30 mouse cellular contexts compared by ENCODE assay signal in genomic region chr16:31553361-31554146, GRCm38 (mm10).
A peak's percentile ranks its signal among the peaks of the same experiment; 100 is the strongest.
DNase-seq lines count a peak whose midpoint lies in the region; ATAC-seq and TF ChIP-seq lines count a peak whose summit lies in the region.
"Had no signal": no experiment of that assay in that cellular context is flagged by ENCODE, and none has a peak within 500 bp of the region (broad histone marks: within the 10 kb centered on the region; RNA-seq: fewer than 3 reads in every experiment).

No protein-coding gene starts in this region.

- no peak overlapping the region for H3K27ac ChIP-seq in embryonic facial prominence, embryonic 15.5 days (replicated peaks)
- no peak overlapping the region; the same call in 1 of the 2 replicates for H3K27ac ChIP-seq in embryonic facial prominence, embryonic 10.5 days (replicated peaks)
- no peak overlapping the region for H3K27ac ChIP-seq in liver, embryonic 15.5 days (replicated peaks)
- H3K27ac ChIP-seq in intestine, postnatal 0 days (ENCODE audit: low read depth, low read length): no peak overlapping the region
- H3K27ac ChIP-seq: embryonic facial prominence, embryonic 13.5 days; forebrain, embryonic 13.5 days; heart, embryonic 10.5 days; heart, embryonic 15.5 days; kidney, postnatal 0 days; limb, embryonic 13.5 days had no signal

- no peak for DNase-seq in embryonic facial prominence, embryonic 10.5 days (ENCODE audit: low spot score)
- DNase-seq in c-Kit-positive CD71-positive TER-119-positive erythroid progenitor cells, embryonic 14.5 days (ENCODE audit: low spot score): peak; percentile 25
- DNase-seq in lung, postnatal 36 days: no peak
- DNase-seq in adrenal gland, adult 8-10 months: no peak
- DNase-seq: adrenal gland, postnatal 25 days; cerebellum, adult 11 months; cerebellum, adult 9-11 months; embryo, embryonic 11 days; gastrocnemius, postnatal 25 days; heart, adult 11 months; kidney, adult 8-10 months; layer of hippocampus, adult 9-11 months; lung, adult 2 months; lung, postnatal 10 days; right cerebral cortex, postnatal 25 days; thymus, postnatal 14 days had no signal

- WGBS in embryonic facial prominence, embryonic 15.5 days: 66% methylated on average over 8 of the region's 8 CpGs
- WGBS in embryonic facial prominence, embryonic 10.5 days: 77% methylated on average over 8 of the region's 8 CpGs
- 45% methylated on average over 8 of the region's 8 CpGs for WGBS in liver, embryonic 15.5 days (ENCODE audit: insufficient replicate concordance)
- 80% methylated on average over 8 of the region's 8 CpGs for WGBS in intestine, postnatal 0 days

- no peaks in the 10 kb centered on the region for H3K9me3 ChIP-seq in embryonic facial prominence, embryonic 15.5 days (replicated peaks)
- no peaks in the 10 kb centered on the region for H3K9me3 ChIP-seq in embryonic facial prominence, embryonic 10.5 days
- H3K9me3 ChIP-seq in liver, embryonic 15.5 days (replicated peaks): no peaks in the 10 kb centered on the region
- no peaks in the 10 kb centered on the region for H3K9me3 ChIP-seq in intestine, postnatal 0 days (ENCODE audit: control insufficient read depth)
- H3K9me3 ChIP-seq: embryonic facial prominence, embryonic 13.5 days; forebrain, embryonic 13.5 days; heart, embryonic 10.5 days; heart, embryonic 15.5 days; limb, embryonic 13.5 days had no signal

- TF ChIP-seq CTCF in intestine, postnatal 0 days (IDR thresholded peaks at IDR 0.05; ENCODE audit: low read depth): no peak

- H3K4me1 ChIP-seq in embryonic facial prominence, embryonic 15.5 days: peaks cover 18% of the 10 kb centered on the region
- peaks cover 42% of the 10 kb centered on the region for H3K4me1 ChIP-seq in embryonic facial prominence, embryonic 10.5 days
- peaks cover 35% of the 10 kb centered on the region for H3K4me1 ChIP-seq in liver, embryonic 15.5 days (replicated peaks)
- H3K4me1 ChIP-seq in intestine, postnatal 0 days (replicated peaks; ENCODE audit: control insufficient read depth, insufficient read depth, low read length): no peaks in the 10 kb centered on the region

- H3K27me3 ChIP-seq in embryonic facial prominence, embryonic 15.5 days: no peaks in the 10 kb centered on the region
- H3K27me3 ChIP-seq in embryonic facial prominence, embryonic 10.5 days (replicated peaks; ENCODE audit: low read depth, poor library complexity, severe bottlenecking): 0 out of 2 replicates have a peak, but pooled peaks cover 6% of the 10 kb centered on the region
- peaks cover 7% of the 10 kb centered on the region for H3K27me3 ChIP-seq in liver, embryonic 15.5 days
- no peaks in the 10 kb centered on the region for H3K27me3 ChIP-seq in intestine, postnatal 0 days (replicated peaks; ENCODE audit: control insufficient read depth, insufficient read depth, low read length)
- H3K27me3 ChIP-seq: embryonic facial prominence, embryonic 13.5 days; forebrain, embryonic 13.5 days; heart, embryonic 15.5 days; limb, embryonic 13.5 days; Patski had no signal

- no peak overlapping the region for H3K4me2 ChIP-seq in embryonic facial prominence, embryonic 15.5 days (replicated peaks)
- no peak overlapping the region for H3K4me2 ChIP-seq in liver, embryonic 15.5 days
- H3K4me2 ChIP-seq in intestine, postnatal 0 days (replicated peaks; ENCODE audit: low read depth): no peak overlapping the region
- H3K4me2 ChIP-seq: embryonic facial prominence, embryonic 13.5 days; forebrain, embryonic 13.5 days; heart, embryonic 15.5 days; limb, embryonic 13.5 days; midbrain, embryonic 11.5 days had no signal

- no peak overlapping the region for H3K9ac ChIP-seq in embryonic facial prominence, embryonic 15.5 days
- no peak overlapping the region for H3K9ac ChIP-seq in liver, embryonic 15.5 days
- H3K9ac ChIP-seq in intestine, postnatal 0 days (ENCODE audit: low read depth, low read length): no peak overlapping the region
- H3K9ac ChIP-seq: embryonic facial prominence, embryonic 13.5 days; forebrain, embryonic 13.5 days; heart, embryonic 15.5 days; limb, embryonic 13.5 days had no signal

- H3K4me3 ChIP-seq in embryonic facial prominence, embryonic 15.5 days (replicated peaks): no peak overlapping the region
- no peak overlapping the region for H3K4me3 ChIP-seq in embryonic facial prominence, embryonic 10.5 days
- no peak overlapping the region for H3K4me3 ChIP-seq in liver, embryonic 15.5 days (replicated peaks)
- H3K4me3 ChIP-seq in intestine, postnatal 0 days (ENCODE audit: low read depth, low read length): no peak overlapping the region
- H3K4me3 ChIP-seq: embryonic facial prominence, embryonic 13.5 days; erythroblast, embryonic 14.5 days; forebrain, embryonic 13.5 days; heart, embryonic 10.5 days; heart, embryonic 15.5 days; limb, embryonic 13.5 days had no signal

- no peaks in the 10 kb centered on the region for H3K36me3 ChIP-seq in embryonic facial prominence, embryonic 15.5 days
- no peaks in the 10 kb centered on the region for H3K36me3 ChIP-seq in embryonic facial prominence, embryonic 10.5 days (replicated peaks)
- no peaks in the 10 kb centered on the region for H3K36me3 ChIP-seq in liver, embryonic 15.5 days (replicated peaks)
- H3K36me3 ChIP-seq in intestine, postnatal 0 days (ENCODE audit: control insufficient read depth, insufficient read depth): no peaks in the 10 kb centered on the region
- H3K36me3 ChIP-seq: embryonic facial prominence, embryonic 13.5 days; heart, embryonic 10.5 days; heart, embryonic 15.5 days; limb, embryonic 13.5 days had no signal

- ATAC-seq in embryonic facial prominence, embryonic 15.5 days (ENCODE audit: insufficient number of reproducible peaks, low FRiP score, low TSS enrichment, low read depth): peak; percentile 31; the same call in 1 of the 2 replicates
- ATAC-seq in liver, embryonic 15.5 days (ENCODE audit: insufficient read depth): peak; percentile 74
- no peak for ATAC-seq in intestine, postnatal 0 days
- ATAC-seq: forebrain, embryonic 13.5 days; hindbrain, embryonic 16.5 days; midbrain, embryonic 16.5 days; Patski had no signal
